Mouse (Mus musculus) megakaryocyte progenitor cell, adult 5-6 weeks (primary cell): Measurements from ENCODE around the gene Snrpa1. TPM values are rescaled to one million over a fixed set of nuclear protein-coding genes. Genes with fewer than 3 reads are reported as not detected.

Experiments
- ATAC-seq: replicated peaks from 2 replicates; pipeline ENCODE4 v1.8.0; 2016; ENCODE audit warnings: mild to moderate bottlenecking, moderate TSS enrichment, inconsistent platforms; ENCODE audit not compliant: poor library complexity
- total RNA-seq, 2 experiments: library from RNA; stranded (forward) in 1 of 2; stranded (reverse) in 1 of 2; fragments of 157-497, 149-512 nt in 1 of 2; fragments of 200-1000 nt in 1 of 2; gene quantifications; 2 replicates each; pipeline versions ENCODE4 v1.2.3 to v1.2.4; 2015 to 2017

The Snrpa1 gene
- total RNA-seq, 2 experiments from 2014 or later = 130 to 134 TPM

- peak; percentile 96 for ATAC-seq
These were observed 20.8 kb downstream of the Snrpa1 start, which contains the start of gene Selenos for GRCm38 (mm10) chr7:66079364-66080230. Gene Selenos (plus strand): TSS chr7:66079649.

GRCm38 (mm10) chr7:66080231-66080613, 21.4 kb downstream of the Snrpa1 start:
- ATAC-seq = peak; percentile 30; the same call in 1 of the 2 replicates

- ATAC-seq = no peak
These were observed 25.0 kb downstream of the Snrpa1 start for GRCm38 (mm10) chr7:66083757-66084156.

GRCm38 (mm10) chr7:66084546-66084945, 25.7 kb downstream of the Snrpa1 start:
- no peak for ATAC-seq

- ATAC-seq = no peak
These were observed 28.8 kb downstream of the Snrpa1 start for GRCm38 (mm10) chr7:66087652-66088051.

GRCm38 (mm10) chr7:66088077-66088476, 29.3 kb downstream of the Snrpa1 start:
- ATAC-seq = no peak

GRCm38 (mm10) chr7:66090676-66091190, 31.9 kb downstream of the Snrpa1 start:
- ATAC-seq = no peak

GRCm38 (mm10) chr7:66091553-66091952, 32.8 kb downstream of the Snrpa1 start:
- ATAC-seq = no peak

- ATAC-seq = no peak
These were observed 33.9 kb downstream of the Snrpa1 start for GRCm38 (mm10) chr7:66092656-66093055.

- ATAC-seq = no peak
These were observed 35.3 kb downstream of the Snrpa1 start for GRCm38 (mm10) chr7:66094141-66094540.

- ATAC-seq = no peak
These were observed 40.0 kb downstream of the Snrpa1 start for GRCm38 (mm10) chr7:66098803-66099202.

- peak; percentile 64 for ATAC-seq
These were observed 43.1 kb downstream of the Snrpa1 start for GRCm38 (mm10) chr7:66101866-66102265.

- no peak for ATAC-seq
These were observed 45.7 kb downstream of the Snrpa1 start for GRCm38 (mm10) chr7:66104531-66104930.

GRCm38 (mm10) chr7:66105771-66106170, 47.0 kb downstream of the Snrpa1 start:
- ATAC-seq = no peak

- ATAC-seq = peak; percentile 22
These were observed 47.8 kb downstream of the Snrpa1 start for GRCm38 (mm10) chr7:66106581-66107056.

GRCm38 (mm10) chr7:66107206-66107605, 48.4 kb downstream of the Snrpa1 start:
- no peak for ATAC-seq

- ATAC-seq = no peak
These were observed 49.1 kb downstream of the Snrpa1 start for GRCm38 (mm10) chr7:66107930-66108329.

- peak; percentile 71 for ATAC-seq
These were observed 50.4 kb downstream of the Snrpa1 start, which contains the start of gene Chsy1 for GRCm38 (mm10) chr7:66108961-66109854. Gene Chsy1 (plus strand): TSS chr7:66109515.

- no peak for ATAC-seq
These were observed 51.2 kb downstream of the Snrpa1 start for GRCm38 (mm10) chr7:66109855-66110635.

- no peak for ATAC-seq
These were observed 51.9 kb downstream of the Snrpa1 start for GRCm38 (mm10) chr7:66110636-66111112.
